Mouse (Mus musculus): ENCODE data around the gene Mcoln2.

The Mcoln2 gene

DNA sequence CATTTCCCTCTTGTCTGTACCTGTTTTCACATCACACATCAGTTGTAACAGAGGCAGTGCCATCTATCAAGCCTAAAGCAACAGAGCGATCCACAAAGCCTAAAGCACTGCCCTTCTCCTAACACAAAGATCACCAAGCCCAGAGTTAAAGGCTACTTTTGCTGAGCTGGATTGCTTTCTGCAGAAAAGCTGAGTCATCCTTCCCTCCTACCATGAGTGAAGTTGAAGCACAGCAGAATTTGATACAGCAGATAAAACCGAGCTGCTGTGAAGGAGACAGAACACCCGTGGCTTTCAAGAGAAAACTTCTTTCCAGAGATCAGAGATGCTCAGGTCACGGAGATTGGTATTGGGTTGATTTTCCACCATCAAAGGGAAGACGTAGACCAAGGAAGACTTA lies 3.5 kb upstream of the Mcoln2 start:
- no peak for DNase-seq

DNA sequence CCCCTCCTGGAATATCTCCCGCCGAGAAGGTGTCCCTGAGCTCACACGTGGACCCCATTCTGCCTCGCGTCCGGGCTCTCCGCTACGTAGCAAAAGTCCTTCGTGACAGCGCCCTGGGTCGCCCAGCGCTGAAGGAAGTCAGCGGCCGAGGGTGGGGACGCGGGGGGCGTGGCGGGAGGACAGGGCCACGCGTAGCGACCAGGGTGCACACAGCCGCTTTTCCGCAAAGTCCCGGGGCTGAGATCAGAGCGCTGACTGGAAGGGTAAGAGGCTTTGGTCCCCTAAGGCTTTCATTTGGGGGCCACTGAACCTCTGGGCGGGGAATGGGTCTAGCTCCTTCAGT lies 396 bp downstream of the Mcoln2 start:
- DNase-seq: peak; percentile 66

DNA sequence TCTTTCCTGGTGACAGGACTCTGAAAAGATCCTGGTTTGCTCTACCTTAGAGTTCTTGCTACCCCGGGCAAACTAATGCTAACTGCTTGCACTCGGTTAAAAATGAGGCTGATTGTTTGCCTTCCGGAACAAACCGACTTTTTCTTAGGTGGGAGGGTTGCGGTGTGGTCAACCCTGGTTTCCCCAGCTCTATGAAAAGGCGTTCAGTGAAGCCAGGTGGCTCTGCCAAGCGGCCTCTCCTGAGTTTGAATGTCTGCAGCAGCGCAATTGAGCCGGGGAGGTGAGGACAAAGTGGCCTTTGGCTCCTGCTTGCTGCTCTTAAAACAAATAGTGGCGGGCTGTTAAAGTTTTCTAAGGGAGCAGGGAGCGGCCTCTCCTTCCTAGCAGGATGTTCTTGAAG lies 927 bp downstream of the Mcoln2 start:
- DNase-seq: peak; percentile 35

DNA sequence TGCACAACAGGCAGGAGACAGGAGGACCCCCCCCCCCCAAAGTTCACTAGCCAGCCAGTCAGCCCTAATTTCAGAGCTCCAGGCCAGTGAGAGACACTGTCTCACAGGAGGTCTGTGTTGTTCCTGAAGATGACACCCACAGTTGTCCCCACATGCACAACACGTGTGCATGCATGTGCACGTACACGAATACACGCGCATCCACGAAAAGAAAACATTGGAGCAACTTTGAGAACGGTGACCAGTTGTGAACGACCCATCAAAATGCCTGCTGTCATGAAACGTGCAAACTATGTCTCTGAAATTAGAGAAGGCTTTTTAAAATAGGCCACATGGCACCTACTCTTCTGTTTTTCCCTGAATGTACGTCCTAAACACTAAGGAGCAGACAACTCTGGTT lies 1.7 kb downstream of the Mcoln2 start:
- DNase-seq: no peak

DNA sequence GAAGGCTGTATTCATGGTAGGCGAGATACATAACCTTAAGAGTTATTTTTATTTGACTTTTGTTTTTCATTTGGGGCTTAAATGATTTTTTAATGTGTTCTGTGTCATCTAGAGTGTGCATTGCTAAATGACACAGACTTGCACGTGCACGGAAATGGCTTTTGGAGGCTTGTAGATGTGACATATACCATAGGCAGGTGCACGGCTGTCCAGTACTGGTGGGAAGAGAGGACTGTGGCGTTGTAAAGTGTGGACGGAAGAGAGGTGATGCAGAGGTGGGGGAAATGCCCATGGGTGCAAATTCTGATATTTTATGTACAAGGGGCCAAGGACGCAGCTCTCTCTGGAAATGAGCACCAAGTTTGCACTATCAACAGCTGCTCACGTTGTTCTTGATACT lies 2.1 kb downstream of the Mcoln2 start:
- DNase-seq: no peak

DNA sequence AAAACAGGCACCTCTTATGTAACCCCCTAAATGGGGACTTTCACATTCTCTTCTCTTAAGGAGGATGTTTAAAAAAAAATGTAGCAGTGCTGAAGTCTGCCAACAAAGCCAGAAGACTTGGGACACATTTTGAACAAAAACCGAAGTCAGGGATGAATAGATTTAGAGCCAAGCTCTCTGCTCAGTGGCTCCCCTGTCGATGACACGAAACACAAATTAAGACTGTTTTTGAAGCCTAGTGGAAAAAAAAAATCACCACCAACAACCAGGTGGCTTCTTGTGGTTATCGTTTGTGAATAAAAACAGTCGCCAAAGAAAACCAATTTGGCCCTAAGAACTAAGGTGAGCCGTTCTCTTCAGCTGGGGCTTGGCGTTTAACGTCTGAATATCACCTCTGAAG lies 2.7 kb downstream of the Mcoln2 start:
- DNase-seq: no peak

DNA sequence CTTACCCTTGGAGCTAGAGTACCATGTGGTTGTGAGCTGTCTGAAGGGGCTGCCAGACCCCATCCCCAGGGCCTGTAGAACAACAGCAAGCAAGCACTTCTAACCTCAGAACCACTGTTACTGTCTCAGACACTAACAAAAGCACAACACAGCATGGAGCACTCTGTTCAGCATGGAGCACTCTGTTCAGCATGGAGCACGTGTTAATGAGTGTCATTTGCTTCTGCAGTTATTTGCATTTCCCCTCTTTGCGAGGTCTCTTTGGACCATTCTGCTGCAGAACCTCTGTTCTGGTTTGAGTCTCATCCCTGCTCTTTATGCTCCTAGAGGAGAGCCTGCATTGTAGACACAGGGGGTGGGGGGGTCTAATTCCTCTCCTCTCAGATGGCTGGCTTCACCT lies 3.3 kb downstream of the Mcoln2 start:
- no peak for DNase-seq

DNA sequence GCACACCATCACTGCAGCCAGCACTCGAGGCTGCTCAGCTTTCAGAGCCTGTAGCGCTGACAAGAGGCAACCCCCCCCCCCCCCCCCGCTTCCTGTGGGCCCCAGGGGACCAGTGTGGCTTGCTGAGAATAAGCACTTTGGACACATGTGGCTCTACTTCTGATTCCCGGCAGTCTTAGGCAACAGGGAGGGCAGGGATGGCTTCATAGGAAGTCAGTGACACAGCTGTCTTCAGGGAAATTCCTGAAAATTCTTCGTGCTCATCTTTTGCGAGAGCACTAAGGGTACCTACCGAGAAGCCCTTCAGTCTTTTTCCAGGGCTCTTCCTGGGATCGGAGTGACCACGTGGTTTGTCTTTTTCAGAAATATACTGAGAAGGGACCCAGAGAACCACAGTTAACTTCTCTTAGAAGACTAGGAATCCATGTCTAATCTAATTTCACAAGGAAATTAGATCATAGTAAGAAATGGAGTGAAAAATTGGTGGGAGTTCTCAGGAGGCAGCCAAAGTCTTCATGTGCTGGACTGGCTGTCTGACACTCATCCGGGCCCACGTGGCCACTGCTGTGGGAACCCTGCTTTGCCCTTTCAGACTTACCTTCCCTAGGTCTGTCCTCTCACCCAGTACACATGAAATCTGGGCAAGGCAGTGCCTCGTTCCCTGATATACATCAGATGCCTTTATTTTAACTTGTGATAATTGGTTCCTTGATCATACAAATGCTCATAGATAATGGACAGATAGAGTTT lies 4.4 kb downstream of the Mcoln2 start:
- no peak for DNase-seq

DNA sequence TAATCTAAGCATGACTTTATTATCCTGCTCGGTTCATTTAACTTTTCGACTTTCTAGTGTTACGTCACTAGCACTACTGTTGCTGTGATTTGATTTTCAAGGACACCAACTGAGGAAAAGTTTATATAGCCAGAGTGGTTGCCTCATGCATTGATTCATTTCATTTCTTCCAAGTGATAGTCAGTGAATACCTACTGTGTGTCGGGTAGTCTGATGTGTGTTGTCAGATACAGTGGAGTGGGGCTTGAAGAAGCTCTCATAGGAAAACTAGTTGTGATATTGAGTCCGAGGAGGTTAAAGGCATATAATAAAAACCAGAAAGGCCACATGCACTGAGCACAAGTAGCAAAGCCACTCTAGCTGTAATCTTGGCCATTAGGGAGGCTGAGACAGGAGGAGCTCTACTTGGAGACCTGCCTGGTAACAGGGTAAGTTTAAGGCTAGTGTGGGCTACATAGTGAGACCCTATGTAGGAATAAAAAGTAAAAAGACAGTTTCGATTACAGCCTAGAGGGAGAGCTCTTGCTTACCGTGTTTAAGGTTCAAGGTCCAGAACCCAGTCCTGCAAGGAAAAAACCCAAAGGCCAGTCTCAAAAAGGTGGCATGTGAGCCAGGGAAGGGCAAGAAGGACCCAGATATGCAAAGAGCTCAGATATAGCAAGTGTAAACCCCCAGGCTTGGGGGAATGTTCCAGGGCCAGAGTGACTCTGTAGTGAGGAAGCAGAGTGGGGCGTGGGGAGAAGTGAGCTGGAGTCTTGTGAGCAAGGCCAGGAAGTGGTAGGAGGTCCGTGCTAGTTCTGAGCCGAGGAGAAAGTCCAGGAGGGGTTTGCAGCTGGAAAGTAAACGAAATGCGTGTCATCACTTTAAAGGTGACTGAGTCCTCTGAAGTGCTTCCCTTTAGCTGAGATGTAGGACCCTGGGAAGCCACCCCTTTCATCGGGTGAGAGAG lies 6.3 kb downstream of the Mcoln2 start:
- peak; percentile 38 for DNase-seq

DNA sequence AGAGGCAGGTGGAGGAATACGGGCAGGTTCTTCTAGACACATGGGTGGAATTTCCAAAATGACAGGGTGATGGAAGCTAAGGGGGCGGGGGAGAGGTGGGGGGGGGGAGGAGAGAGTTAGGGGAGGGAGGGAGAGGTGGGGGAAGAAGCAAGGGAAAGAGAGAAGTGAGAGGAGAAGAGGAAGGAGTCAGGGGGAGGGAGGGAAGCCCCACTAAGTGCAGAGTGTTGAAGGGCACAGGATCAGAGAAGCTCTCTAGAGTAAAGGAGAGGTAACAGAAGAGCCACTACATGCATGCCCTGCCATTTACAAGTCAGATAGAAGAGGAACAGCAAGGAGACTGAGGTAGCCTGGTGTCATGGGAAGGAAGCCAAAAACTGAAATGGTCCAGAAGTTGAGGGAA lies 7.2 kb downstream of the Mcoln2 start:
- DNase-seq: no peak

DNA sequence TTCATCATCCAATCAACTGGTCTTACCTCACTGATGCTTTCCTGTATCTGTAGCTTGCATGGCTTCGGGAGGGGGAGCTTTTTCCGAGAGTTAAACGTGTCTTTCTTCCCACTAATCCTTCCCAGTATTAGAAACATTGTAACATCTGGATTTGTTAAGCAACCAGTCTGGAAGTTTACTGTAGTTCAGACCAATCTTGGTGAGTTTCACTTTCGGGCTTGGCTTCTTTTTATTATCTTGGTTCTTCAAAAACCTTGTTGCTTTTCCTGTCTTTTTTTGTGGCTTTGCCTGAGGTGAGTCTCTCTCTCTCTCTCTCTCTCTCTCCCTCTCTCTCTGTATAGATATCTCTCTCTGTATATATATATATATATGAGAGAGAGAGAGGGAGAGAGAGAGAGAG lies 8.4 kb downstream of the Mcoln2 start:
- DNase-seq: no peak

DNA sequence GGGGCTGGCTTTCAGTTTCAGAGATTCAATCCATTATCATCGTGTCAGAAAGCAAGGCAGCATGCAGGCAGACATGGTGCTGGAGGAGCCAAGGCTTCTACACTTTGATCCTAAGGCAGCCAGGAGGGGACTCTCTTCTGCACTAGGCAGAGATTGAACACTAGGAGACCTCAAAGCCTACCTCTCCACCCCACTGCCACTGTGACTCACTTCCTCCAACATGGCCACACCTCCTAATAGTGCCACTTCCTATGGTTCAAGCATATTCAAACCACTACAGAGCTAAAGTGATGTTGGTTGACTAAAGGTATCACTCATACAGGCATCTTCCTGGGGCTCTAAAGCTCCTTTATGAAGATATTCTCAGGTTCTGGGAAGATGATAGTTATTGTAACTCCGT lies 9.7 kb downstream of the Mcoln2 start:
- DNase-seq: no peak

DNA sequence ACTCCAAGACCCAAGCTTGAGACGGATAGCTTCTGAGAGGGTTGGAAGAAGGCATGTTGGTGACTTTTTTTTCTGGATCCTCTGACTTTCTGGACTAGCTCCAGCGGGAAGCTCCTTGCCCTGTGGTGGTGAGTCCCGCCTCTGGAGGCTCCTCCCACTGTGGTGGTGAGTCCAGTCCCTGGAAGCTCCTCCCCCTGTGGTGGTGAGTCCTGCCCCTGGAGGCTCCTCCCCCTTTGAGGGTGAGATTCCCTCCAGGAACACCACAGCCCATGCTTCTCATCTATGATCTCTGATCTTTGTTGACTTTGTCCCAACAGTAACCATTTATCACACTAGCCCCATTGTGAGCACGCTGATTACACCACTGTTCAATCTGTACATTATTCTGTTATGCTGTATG lies 12.6 kb downstream of the Mcoln2 start:
- no peak for DNase-seq

DNA sequence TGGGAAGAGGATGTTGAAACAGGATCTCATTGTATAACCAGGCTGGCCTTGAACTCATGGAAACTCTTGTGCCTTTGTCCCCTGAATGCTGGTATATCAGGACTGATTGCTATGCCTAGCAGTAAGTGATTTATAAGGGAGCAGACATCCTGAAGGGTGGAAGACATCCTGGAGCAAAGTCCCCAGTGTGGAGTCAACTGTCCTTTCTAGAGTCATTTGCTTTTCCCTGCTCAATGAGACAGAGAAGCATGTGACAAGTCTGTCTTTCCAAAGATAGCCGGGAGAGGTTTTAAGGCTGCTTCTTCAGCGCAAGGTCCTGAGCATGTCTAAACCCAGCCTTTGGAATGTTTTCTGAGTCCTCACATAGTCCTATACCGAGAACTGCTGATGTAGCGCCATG lies 19.7 kb downstream of the Mcoln2 start:
- DNase-seq: no peak

DNA sequence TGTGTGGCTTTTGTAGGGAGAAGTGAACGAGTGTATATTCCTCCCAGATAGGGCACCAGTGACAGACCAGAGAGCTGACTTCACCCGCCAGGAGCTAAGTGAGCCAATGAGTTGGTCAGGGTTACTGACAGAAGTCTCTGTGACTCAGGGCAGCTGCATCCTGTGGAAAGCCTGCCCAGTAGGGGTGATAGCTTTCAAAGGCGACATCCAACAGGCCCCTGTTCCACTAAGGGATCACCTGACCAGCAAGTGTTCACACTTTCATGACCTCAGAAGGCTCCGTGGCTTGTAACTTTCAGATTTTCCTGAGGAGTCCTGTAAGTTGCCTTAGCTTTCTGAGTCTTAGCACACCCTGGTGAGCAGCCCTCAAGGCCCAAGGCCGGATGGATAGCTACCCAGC lies 23.4 kb downstream of the Mcoln2 start:
- DNase-seq: no peak

DNA sequence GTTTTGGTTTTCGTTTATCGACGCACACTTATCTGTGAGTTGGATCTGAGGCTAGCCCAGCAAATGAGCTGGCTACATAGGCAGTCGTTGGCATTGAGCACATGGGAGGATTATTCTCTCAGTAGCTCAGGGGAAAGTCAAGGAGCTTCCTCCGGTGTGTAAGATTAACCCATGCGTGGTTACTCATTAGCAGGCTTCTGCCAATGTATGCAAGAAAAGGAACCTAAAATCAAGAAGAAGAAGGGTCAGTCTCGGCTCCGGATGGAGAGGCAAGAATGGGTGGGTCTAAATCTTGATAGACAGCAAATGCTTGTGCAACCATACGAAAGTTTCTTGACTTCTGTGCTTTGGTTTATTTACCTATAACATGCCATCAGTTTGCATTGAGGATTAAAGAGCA lies 24.6 kb downstream of the Mcoln2 start:
- no peak for DNase-seq

DNA sequence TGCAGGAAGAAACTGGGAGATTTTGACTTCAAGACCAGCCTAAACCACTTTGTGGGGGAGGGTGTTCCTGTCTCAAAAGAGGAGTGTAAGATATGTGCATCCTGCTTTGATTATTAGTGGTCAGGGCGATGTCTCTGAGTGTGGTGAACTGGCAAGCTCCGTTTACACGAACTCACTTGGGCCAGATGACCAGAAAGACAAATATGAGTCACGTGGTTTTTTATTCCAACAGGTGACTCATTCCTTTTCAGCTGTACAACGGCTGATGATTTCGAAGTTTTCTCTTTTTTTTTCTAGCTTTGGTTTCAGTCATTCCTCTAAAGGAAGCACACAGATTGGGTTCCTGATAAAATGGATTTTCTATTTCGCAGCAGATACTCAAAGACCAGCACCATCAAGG lies 27.7 kb downstream of the Mcoln2 start:
- DNase-seq: no peak

DNA sequence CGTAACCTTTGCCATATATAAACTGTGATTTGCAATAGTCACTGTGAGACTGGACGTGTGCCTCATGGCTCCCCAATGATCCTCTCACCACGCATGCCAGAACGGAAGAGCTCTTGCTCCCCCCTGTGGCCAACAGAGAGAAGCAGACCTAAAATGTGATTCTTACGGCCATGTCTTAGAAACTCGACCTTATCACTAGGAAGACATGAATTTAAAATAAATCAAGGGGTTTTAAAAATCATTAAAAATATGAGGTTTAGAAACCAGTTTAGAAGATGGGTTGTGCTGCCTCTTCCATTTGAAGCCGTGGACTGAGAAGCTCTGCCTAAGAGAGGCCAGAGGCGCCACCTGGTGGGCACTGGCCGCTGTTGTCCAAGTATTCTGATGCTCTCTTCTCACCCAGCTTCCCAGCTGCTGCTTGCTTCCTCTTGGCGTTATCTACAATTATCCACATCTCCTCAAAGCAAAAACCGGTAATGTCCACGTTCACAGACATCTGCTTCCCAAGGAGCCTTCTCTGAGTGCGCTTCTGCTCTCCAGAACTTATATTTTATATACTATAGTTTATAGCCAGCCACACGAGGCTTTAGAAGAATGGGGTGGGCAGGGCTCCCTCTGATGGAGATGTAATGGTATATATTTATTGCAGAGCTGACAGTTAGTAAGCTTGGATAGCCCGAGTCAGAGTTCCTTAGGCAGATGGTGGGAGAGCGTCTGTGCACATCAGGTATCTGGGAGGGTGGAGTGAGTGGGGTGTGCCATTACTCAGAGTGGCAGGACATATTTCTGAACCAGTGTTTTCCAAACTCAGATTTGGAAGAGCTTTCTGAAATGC lies 28.3 kb downstream of the Mcoln2 start:
- DNase-seq: peak; percentile 88

DNA sequence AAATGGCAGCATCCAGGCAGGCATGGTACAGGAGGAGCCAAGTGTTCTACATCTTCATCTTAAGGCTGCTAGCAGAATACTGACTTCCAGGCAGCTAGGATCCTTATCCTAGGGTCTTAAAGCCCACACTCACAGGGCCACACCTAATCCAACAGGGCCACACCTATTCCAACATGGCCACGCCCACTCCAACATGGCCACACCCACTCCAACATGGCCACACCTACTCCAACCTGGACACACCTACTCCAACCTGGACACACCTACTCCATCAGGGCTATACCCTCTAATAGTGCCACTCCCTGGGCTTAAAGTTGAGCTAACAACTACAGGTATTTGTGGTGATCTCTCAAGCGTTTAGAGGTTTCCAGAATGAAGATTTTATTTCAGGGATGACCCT lies 30.7 kb downstream of the Mcoln2 start:
- DNase-seq: no peak

DNA sequence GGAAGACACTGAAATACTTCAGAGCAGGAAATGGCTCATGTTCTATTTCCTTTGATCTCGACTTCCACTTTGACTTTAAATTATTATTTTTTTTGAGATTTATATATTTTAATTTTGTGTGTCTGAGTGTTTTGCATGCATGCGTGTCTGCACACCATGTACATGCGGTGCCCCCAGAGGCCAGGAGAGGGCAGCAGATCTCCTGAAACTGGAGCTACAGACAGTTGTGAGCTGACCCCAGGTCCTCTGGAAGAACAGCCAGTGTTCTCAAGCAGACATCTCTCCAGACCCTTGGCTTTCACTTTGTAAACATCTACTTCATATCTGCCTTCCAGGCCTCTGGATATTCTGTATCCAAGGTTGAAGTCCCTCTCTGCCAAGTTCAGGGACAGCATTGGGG lies 31.4 kb downstream of the Mcoln2 start:
- peak; percentile 79 for DNase-seq

DNA sequence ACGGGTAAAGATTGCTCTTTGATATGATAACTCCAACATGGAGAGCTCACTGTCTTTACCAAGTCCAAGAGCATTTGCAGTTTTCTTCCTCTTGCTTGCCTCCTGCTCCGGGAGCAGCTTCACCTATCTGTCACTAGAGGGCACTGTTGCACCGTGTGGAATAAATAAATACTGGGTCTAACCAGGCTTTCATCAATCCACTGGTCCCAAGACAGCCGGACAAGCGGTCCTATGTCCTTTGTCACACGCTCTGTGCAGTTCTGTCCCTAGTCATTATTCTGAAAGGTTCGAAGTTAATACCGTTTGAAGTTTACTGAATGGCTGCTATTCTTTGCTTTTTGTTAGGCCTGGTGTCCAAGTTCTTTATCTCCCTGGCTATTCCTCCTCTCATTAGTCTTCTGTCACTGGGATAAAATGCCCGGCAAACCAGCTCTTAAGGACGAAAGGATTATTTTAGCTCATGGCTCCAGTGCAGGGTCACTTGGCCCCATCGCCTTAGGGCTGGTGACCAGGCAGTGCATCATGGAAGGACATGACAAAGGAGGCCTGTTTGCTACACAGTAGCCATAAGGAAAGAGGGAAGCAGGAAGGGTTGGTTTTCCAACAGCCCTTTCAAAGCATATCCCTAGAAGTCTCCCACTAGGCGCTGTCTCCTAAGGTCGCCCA lies 35.5 kb downstream of the Mcoln2 start:
- DNase-seq: peak; percentile 85

DNA sequence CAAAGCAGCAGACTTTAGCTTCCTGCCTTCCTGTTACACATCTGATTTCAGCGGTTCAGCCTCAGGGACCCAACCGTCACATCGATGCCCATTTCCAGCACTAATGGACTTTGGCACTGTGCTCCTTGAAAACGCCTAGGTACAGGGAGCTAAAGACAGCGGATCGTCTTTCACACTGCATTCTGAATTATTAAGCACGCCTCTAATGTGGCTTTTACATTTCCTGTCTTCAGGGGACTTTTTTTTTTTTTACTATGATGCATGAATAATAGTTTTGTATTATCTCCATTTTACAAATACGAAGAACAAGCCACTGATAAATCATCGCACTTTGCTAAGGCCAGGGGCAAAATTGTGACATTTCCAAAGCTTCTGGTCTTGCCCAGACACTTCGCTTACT lies 36.4 kb downstream of the Mcoln2 start:
- no peak for DNase-seq

DNA sequence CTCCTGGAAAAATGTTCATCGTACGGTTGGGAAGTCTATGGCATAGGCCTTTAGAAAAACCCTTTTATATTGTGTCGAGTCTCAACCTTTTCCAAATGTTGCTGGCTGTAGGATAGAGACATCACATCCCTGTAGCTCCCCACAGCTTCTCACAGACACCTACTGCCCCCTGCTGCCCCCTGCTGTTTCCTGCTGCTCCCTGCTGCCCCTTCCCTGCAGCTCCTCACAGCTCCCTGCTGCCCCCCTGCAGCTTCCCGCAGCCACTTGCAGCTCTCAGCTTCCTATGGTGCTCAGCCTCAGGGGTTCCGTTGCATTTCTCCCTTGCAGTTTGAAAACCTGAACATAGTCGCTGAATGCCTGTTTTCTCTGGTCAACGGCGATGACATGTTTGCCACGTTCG lies 40.3 kb downstream of the Mcoln2 start:
- DNase-seq: no peak

All from lung, postnatal 36 days (tissue).